Mouse (Mus musculus) lung, embryonic 14.5 days (tissue): ENCODE measurements around the gene Ugcg. TPM values are rescaled to one million over a fixed set of nuclear protein-coding genes. Genes with fewer than 3 reads are reported as not detected.

ENCODE experiments used
- ATAC-seq: fragments of 200-750 bp; cut with Nextera tagmentation; 2 replicates; pipeline ENCODE4 v1.8.0; 2017; ENCODE audit warnings: mild to moderate bottlenecking, moderate TSS enrichment, moderate library complexity; ENCODE audit not compliant: insufficient read depth
- DNase-seq: peaks from one replicate; pipeline ENCODE4 v3.0.0-alpha.2; 2015
- H3K27ac ChIP-seq: fragments of 300-500 bp; sonication (generic); 2 replicates; pipeline ENCODE4 v1.5.1; 2014; ENCODE audit warnings: low read depth, mild to moderate bottlenecking, moderate library complexity
- H3K27me3 ChIP-seq: fragments of 300-500 bp; sonication (generic); 2 replicates; pipeline ENCODE4 v1.6.1; 2014; ENCODE audit warnings: low read length, control low read depth; ENCODE audit not compliant: insufficient read depth
- H3K36me3 ChIP-seq: fragments of 300-500 bp; sonication (generic); 2 replicates; pipeline ENCODE4 v1.6.1; 2014; ENCODE audit warnings: control low read depth; ENCODE audit not compliant: insufficient read depth
- H3K4me1 ChIP-seq: fragments of 300-500 bp; sonication (generic); 2 replicates; pipeline ENCODE4 v1.6.1; 2014; ENCODE audit warnings: antibody characterized with exemption, control low read depth; ENCODE audit not compliant: insufficient read depth
- H3K4me2 ChIP-seq: fragments of 300-500 bp; sonication (generic); 2 replicates; pipeline ENCODE4 v1.6.1; 2014; ENCODE audit warnings: mild to moderate bottlenecking
- H3K4me3 ChIP-seq: fragments of 300-500 bp; sonication (generic); 2 replicates; pipeline ENCODE4 v1.5.1; 2014; ENCODE audit warnings: low read depth, low read length
- H3K9ac ChIP-seq: fragments of 300-500 bp; sonication (generic); 2 replicates; pipeline ENCODE4 v1.6.1; 2014
- H3K9me3 ChIP-seq: fragments of 300-500 bp; sonication (generic); 2 replicates; pipeline ENCODE4 v1.6.1; 2016; ENCODE audit warnings: low read depth, low read length, control low read depth
- CTCF ChIP-seq: IDR thresholded peaks from 2 replicates; pipeline ENCODE4 v1.5.1; 2016; ENCODE audit warnings: antibody characterized with exemption, low read depth
- WGBS: fragments of 180-500 bp; shearing (Covaris S2); extraction: QIAGEN DNeasy Blood & Tissue Kit; methylation state at CpG from one replicate; pipeline ENCODE4 v1.1.7; 2014; 5-methylcytosine and 5-hydroxymethylcytosine counted together
- polyA plus RNA-seq: library from polyadenylated mRNA; unstranded; fragments of >200 nt; fragmentation: Nextera tagmentation; extraction: Ambion mirVana; gene quantifications from 2 replicates; pipeline ENCODE4 v1.2.1, GENCODE M21; 2014

Gene Ugcg
- polyA plus RNA-seq, 1 experiment from 2014 or later, result 13.8 TPM

- WGBS, result 70% methylated on average over 9 of the region's 9 CpGs
- H3K4me2 ChIP-seq, result no peak overlapping the region
- H3K9ac ChIP-seq, result no peak overlapping the region
- H3K27me3 ChIP-seq, result no peaks in the 10 kb centered on the region
- ATAC-seq (no peak), DNase-seq (no peak)
- no peak overlapping the region for H3K27ac ChIP-seq
- H3K4me1 ChIP-seq, result no peaks in the 10 kb centered on the region
- peaks cover 14% of the 10 kb centered on the region for H3K36me3 ChIP-seq
- H3K9me3 ChIP-seq, result no peaks in the 10 kb centered on the region
- no peak overlapping the region for H3K4me3 ChIP-seq
- TF ChIP-seq CTCF, result no peak
These were observed 38.0 kb downstream of the Ugcg start for GRCm38 (mm10) chr4:59227047-59227446.

GRCm38 (mm10) chr4:59228951-59229350 is 39.9 kb downstream of the Ugcg start:
- H3K4me2 ChIP-seq, result no peak overlapping the region
- H3K27ac ChIP-seq, result no peak overlapping the region
- TF ChIP-seq CTCF, result no peak
- no peak for DNase-seq
- no peaks in the 10 kb centered on the region for H3K4me1 ChIP-seq
- ATAC-seq, result no peak
- H3K9me3 ChIP-seq, result no peaks in the 10 kb centered on the region
- 0 out of 2 replicates have a peak, but pooled peaks cover 2% of the 10 kb centered on the region for H3K36me3 ChIP-seq
- no peaks in the 10 kb centered on the region for H3K27me3 ChIP-seq
- no peak overlapping the region for H3K9ac ChIP-seq
- no peak overlapping the region for H3K4me3 ChIP-seq

DNA sequence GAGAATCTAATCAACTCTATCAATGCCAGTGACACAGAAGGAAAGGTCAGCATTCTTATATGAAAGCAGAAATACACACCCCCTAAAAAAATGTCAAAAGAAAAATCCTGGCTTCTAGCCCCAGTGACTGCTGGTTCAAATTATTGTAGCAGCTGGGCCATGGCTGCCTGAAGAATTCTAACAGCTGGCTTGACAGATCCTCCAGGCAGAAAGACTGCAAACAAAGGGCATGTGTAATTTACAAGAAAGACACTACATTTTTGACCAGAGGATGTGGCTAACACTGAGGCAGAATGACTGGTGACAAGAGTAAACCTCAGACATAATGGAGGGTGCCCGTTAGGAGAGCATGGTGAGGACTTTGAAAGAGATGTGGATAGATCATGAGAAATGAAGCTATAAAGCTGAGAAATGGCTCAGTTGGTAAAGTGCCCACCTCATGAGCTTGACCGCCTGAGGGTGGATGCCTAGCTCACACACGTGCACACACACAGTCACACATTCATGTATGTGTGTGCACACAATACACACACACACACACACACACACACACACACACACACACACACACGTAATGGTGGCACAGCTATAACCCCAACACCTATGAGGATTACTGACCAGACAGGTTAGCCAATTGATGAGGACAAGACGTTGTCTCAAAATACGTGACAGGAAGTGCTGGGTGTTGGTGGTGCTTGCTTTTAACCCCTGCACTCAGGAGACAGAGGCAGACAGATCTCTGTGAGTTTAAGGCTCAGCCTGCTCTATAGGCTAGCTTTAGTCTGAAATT is 42.4 kb downstream of the Ugcg start:
- 71% methylated on average over 6 of the region's 6 CpGs for WGBS
- no peaks in the 10 kb centered on the region for H3K9me3 ChIP-seq
- no peaks in the 10 kb centered on the region for H3K4me1 ChIP-seq
- DNase-seq (peak; percentile 84), ATAC-seq (peak; percentile 71; the same call in 1 of the 2 replicates)
- peak overlapping the region; percentile 33; the same call in 1 of the 2 replicates for H3K27ac ChIP-seq
- no peak for TF ChIP-seq CTCF
- H3K4me2 ChIP-seq, result no peak overlapping the region
- H3K36me3 ChIP-seq, result no peaks in the 10 kb centered on the region
- H3K27me3 ChIP-seq, result no peaks in the 10 kb centered on the region
- no peak overlapping the region for H3K4me3 ChIP-seq
- H3K9ac ChIP-seq, result no peak overlapping the region

DNA sequence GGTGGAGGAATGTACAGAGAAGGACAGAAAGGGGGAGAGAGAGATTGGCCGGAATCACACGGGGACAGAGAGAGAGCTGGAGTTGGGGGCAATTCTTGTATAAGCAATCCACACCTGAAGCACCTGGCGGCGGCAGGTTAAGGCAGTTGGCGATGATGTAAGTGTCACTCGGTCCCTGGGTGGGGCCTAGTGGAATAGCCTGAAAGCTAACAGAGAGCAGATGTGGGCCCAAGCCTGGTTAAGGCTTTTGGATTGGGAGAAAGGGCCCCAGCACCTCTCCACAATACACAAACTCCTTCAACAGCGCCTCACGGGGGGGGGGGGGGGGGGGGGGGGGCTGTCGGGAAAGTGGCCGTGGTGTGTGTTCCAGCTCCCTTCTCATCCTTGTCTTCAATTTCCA is 45.0 kb downstream of the Ugcg start:
- no peak for TF ChIP-seq CTCF
- ATAC-seq (no peak), DNase-seq (no peak)
- 90% methylated on average over 8 of the region's 10 CpGs for WGBS
- Histone ChIP-seq H3K9ac (no peak overlapping the region), H3K4me2 (no peak overlapping the region), H3K27me3 (no peaks in the 10 kb centered on the region), H3K4me1 (no peaks in the 10 kb centered on the region), H3K27ac (no peak overlapping the region), H3K4me3 (no peak overlapping the region), H3K36me3 (no peaks in the 10 kb centered on the region), H3K9me3 (no peaks in the 10 kb centered on the region)

- no peaks in the 10 kb centered on the region for H3K27me3 ChIP-seq
- H3K36me3 ChIP-seq, result no peaks in the 10 kb centered on the region
- TF ChIP-seq CTCF, result no peak
- DNase-seq (no peak), ATAC-seq (no peak)
- H3K4me3 ChIP-seq, result no peak overlapping the region
- no peak overlapping the region for H3K27ac ChIP-seq
- no peaks in the 10 kb centered on the region for H3K4me1 ChIP-seq
- no peak overlapping the region for H3K4me2 ChIP-seq
- no peak overlapping the region for H3K9ac ChIP-seq
- 81% methylated on average over 23 of the region's 23 CpGs for WGBS
- H3K9me3 ChIP-seq, result no peaks in the 10 kb centered on the region
These were observed 45.6 kb downstream of the Ugcg start for GRCm38 (mm10) chr4:59234451-59235216.

- H3K4me2 ChIP-seq, result no peak overlapping the region
- no peak for TF ChIP-seq CTCF
- H3K4me1 ChIP-seq, result no peaks in the 10 kb centered on the region
- no peak for ATAC-seq
- H3K9ac ChIP-seq, result no peak overlapping the region
- H3K36me3 ChIP-seq, result no peaks in the 10 kb centered on the region
- no peak overlapping the region for H3K4me3 ChIP-seq
- H3K27me3 ChIP-seq, result no peaks in the 10 kb centered on the region
- H3K27ac ChIP-seq, result no peak overlapping the region
- WGBS, result 88% methylated on average over 3 of the region's 3 CpGs
- DNase-seq, result no peak
- no peaks in the 10 kb centered on the region for H3K9me3 ChIP-seq
These were observed 47.3 kb downstream of the Ugcg start for GRCm38 (mm10) chr4:59236362-59236761.

- Histone ChIP-seq H3K4me2 (no peak overlapping the region), H3K36me3 (no peaks in the 10 kb centered on the region), H3K4me3 (no peak overlapping the region), H3K4me1 (no peaks in the 10 kb centered on the region), H3K9ac (no peak overlapping the region), H3K9me3 (no peaks in the 10 kb centered on the region), H3K27me3 (no peaks in the 10 kb centered on the region), H3K27ac (no peak overlapping the region)
- 60% methylated on average over 9 of the region's 9 CpGs for WGBS
- TF ChIP-seq CTCF, result no peak
- no peak for DNase-seq
- no peak for ATAC-seq
These were observed 49.7 kb downstream of the Ugcg start for GRCm38 (mm10) chr4:59238641-59239311.
